Mouse (Mus musculus): ENCODE data around the gene Sertad1.

Gene Sertad1

GRCm38 (mm10) chr7:27483860-27484259 lies 2.9 kb upstream of the Sertad1 start:
- TF ChIP-seq GATA4 (IDR thresholded peaks at IDR 0.05; ENCODE audit: insufficient replicate concordance, low read length) = no peak

- no peak for TF ChIP-seq GATA4 (IDR thresholded peaks at IDR 0.05; ENCODE audit: insufficient replicate concordance, low read length)
Measured at GRCm38 (mm10) chr7:27486102-27486769, 474 bp upstream of the Sertad1 start.

GRCm38 (mm10) chr7:27487740-27488268 lies 1.1 kb downstream of the Sertad1 start:
- no peak for TF ChIP-seq GATA4 (IDR thresholded peaks at IDR 0.05; ENCODE audit: insufficient replicate concordance, low read length)

- TF ChIP-seq GATA4 (IDR thresholded peaks at IDR 0.05; ENCODE audit: insufficient replicate concordance, low read length) = no peak
Measured at GRCm38 (mm10) chr7:27489270-27489869, 2.7 kb downstream of the Sertad1 start.

GRCm38 (mm10) chr7:27490227-27490542 lies 3.5 kb downstream of the Sertad1 start:
- TF ChIP-seq GATA4 (IDR thresholded peaks at IDR 0.05; ENCODE audit: insufficient replicate concordance, low read length) = no peak

DNA sequence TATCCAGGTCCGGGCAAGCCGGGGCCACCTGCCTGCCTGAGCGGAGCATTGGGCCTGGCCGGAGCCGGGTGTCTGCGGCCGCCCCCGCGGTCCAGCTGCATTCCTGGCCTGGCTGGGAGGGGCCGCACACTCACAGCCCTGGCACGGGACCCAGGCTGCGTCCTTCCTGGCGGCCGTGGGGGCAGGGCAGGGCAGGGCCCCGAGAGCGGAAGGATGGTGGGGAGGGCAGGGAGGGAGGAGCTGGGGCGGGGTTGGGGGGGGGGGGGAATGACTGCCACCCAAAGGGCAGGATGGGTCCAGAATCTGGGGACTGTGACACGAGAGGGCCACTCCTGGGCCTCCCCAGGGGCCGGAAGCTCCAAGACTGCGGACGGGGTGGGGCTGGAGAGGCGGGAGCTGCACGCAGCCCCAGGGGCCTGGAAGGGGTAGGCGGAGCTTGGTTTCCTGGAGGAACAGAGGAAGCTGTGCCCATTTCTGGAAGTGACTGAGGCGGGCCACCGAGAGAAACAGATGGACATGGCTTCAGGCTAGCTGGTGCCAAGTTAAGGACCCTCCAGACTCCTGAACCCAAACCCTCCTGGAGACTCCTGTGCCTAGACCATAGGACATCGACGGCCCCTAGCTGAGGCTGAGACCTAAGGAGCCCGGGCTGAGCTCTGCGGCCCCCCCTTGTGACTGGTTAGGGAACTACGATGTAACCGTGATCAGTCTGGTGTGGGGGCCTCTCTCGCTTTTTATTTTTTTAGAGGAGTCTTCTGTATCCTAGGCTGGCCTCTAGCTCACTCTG lies 4.0 kb downstream of the Sertad1 start:
- no peak; the same call in 1 of the 2 replicates for TF ChIP-seq GATA4 (IDR thresholded peaks at IDR 0.05; ENCODE audit: insufficient replicate concordance, low read length)

DNA sequence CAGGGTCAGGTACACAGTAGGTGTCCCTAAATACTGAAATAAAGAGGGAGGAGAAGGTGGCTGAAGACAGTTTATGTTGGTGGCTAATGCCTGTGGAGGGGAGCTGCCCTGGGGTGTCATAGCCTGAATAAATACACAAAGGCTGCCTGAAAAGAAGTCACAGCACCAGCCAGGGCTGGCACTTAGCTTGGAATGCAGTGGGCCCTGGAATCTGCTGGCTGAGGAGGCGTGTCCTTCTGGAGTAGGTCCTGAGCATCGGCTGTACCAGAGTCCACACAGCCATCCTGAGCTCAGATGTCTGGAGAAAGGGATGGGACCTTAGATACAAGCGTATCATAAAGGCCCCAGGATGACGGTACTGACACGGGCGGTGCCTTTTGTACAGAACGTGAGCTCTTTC lies 5.1 kb downstream of the Sertad1 start:
- TF ChIP-seq GATA4 (IDR thresholded peaks at IDR 0.05; ENCODE audit: insufficient replicate concordance, low read length) = no peak

DNA sequence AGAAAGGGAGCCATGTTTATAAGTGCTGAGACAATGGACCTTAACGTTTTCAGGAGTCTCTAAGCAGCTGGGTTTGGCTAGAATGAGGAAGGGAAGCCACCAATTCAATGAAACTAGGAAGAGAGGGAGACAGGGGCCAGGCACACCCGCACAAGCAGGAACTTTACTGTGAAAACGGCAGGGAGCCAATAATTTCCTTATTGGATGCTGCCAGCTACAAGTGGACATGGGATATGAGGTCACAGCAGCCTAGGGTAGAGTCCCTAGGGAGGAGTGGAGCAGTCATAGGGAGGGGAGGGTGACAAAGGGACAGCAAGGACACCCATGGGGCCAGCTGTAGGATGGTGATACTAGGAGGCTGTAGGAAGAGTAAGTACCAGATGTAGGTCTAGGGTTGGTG lies 6.3 kb downstream of the Sertad1 start:
- TF ChIP-seq GATA4 (IDR thresholded peaks at IDR 0.05; ENCODE audit: insufficient replicate concordance, low read length) = no peak

DNA sequence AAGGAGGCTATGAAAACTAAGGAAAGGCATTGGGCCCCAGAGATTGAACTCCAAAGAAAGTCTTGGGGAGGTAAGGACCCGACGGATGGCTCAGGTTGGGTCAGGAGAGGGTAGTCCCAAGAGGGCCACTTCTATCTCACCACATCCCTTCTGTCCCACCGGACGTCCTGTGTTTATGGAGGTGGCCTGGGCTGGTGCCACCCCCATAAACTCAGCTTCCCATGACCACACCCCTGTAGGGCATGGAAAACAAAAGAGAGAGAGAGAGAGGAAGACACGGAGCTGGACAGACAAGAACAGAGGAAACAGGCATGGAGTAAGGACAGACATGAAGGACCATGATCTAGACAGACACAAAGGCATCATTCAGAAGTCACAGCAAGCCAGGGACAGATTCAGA lies 6.7 kb downstream of the Sertad1 start:
- TF ChIP-seq GATA4 (IDR thresholded peaks at IDR 0.05; ENCODE audit: insufficient replicate concordance, low read length) = no peak

DNA sequence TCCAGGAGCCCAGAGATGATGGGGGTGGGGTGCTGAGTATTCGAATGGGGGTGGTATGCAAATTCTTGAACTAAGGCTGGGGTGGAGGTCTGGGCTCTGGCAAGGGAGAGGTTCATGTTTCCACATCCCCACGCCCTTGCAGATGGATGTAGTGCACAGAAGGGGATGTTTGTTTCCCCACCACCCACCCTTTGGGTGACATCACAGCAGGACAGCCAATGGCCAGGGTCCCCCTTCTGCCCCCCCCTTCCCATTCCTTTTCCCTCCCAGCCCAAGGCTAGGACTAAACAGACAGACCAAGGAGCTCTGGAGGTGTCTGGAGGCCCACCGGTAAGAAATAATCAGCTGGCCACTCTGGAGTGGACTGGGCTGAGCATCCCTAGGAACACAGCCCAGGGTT lies 12.3 kb downstream of the Sertad1 start, which contains the start of gene Prx:
TSS of gene Prx (plus strand) at position 289 of the 400 bp plus-strand sequence.
- TF ChIP-seq GATA4 (IDR thresholded peaks at IDR 0.05; ENCODE audit: insufficient replicate concordance, low read length) = no peak

DNA sequence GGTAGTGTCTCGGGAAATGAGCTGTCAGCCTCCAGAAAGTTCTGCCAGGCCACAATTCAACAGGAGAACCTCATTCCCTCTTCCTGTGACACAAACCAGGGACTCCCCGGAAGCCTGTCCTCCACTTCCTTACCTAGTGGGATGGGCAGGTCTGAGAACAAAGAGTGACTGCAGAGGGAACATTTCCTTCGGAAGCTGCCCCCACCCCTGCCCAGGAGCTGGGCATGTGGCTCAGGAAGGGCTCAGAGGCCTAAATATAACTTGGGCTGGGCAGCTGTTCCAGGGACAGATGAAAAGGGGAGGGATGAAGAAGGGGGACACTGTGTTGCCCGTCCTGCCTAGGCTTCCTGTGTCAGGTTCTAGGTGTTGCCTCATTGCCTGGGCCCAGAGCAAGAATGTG lies 14.9 kb downstream of the Sertad1 start:
- no peak for TF ChIP-seq GATA4 (IDR thresholded peaks at IDR 0.05; ENCODE audit: insufficient replicate concordance, low read length)

DNA sequence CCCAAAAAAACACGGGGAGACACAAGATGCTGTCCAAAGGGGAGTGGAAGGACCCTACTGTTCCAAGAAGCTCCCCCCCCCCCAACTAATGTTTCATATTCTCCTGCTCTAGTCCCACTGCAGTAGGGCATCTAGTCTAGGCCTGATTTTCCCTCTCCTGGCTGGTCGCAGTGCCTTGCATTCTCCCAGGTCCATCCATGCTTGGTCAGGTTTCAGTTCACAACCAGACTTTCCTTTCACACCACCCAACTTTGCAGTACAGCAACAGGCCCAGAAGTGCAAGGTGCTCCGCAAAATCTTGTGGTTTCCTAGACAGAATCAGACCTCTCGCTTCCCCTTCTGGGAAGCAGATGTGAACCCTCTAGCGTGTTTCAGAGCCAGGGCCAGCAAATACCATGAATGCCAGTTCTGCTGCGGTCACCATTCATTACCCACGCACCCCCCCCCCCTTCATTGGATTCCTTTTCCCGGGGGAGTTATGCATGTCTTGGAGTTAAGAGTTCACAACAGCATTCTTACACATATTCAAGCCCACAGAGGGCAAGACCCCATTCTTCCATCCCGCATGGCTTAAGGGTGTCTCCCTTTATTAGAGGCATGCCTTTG lies 20.2 kb downstream of the Sertad1 start:
- no peak for TF ChIP-seq GATA4 (IDR thresholded peaks at IDR 0.05; ENCODE audit: insufficient replicate concordance, low read length)

DNA sequence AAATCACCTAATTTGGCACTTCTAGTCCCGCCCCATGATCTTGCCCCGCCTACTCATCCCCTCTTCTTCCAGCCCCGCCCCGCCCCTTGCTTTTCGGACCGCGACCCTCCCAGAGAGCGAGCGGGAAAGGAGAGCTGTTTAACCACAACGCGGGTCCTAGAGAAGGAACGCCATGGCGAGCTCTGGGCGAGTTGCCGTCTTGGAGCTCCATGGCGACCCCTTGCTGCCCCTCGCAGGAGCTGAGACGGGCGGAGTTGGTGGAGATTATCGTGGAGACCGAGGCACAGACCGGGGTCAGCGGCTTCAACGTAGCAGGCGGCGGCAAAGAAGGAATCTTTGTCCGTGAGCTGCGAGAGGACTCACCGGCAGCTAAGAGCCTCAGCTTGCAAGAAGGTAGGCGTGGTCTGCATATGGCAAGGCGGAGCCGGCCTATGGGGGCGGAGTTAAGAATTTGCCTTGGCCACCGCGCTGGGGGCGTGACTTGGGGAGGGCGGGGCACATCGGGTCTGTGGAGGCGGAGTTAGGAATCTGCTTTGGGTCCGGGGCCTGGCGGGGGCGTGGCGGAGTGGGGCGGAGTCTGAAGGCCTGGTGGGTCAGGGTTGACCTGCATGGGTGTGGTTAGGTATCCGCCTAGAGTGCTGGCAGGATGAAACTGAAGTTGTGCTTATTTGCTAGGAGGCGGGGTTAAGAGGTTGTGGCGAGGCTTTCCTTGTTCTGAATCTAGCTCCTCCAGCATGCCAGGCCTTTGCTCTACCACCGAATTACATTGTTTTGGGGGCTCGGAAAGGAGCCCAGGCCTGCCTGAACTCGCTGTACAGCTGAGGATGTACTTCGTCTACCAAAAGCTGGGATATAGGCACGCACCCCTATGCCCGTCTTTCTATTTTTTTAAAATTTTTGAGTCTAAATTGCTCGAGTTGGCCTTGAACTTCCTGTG lies 21.3 kb downstream of the Sertad1 start:
- TF ChIP-seq GATA4 (IDR thresholded peaks at IDR 0.05; ENCODE audit: insufficient replicate concordance, low read length) = no peak; the same call in 1 of the 2 replicates

DNA sequence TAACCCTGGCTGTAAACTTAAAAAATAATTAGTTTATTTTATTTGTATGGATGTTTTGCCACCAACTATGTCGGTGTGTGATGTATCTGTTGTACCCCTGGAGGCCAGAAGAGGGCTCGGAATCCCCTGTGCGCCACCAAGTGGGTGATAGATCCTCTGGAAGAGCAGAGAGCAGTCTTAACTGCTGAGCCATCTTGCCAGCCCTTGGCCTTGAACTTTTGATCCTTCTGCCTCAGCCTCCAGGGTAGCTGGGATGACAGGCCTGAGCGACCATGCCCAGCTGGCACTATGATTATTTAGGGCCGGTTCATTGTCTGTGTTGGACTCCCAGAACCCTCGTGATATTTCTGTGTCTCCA lies 21.9 kb downstream of the Sertad1 start:
- TF ChIP-seq GATA4 (IDR thresholded peaks at IDR 0.05; ENCODE audit: insufficient replicate concordance, low read length) = no peak

DNA sequence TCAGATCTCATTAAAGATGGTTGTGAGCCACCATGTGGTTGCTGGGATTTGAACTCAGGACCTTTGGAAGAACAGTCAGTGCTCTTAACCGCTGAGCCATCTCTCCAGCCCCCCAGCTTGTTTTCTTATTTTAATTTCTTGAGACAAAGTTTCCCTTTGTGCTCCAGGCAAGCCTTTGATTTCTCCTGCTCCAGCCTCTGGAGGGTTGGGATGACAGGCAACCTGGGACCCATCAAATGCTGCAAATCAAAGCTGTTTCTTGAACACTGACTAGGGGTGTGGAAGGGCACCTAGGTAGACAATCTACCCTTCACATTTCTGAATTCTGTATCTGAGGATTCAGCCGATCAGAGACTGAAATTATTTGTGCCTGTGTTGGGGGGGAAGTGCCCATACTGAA lies 24.1 kb downstream of the Sertad1 start:
- TF ChIP-seq GATA4 (IDR thresholded peaks at IDR 0.05; ENCODE audit: insufficient replicate concordance, low read length) = no peak

All from liver, adult (tissue).